Mouse (Mus musculus): ENCODE measurements around the gene Krtap14. TPM values are rescaled to one million over a fixed set of nuclear protein-coding genes. Genes with fewer than 3 reads are reported as not detected.
A peak's percentile ranks its signal among the peaks of the same experiment; 100 is the strongest.

Gene Krtap14
- polyA plus RNA-seq (2014; fragmentation: Nextera tagmentation; extraction: Ambion mirVana), result not detected in 2 replicates

GRCm38 (mm10) chr16:88826095-88826652, at the start of gene Krtap14:
Gene Krtap14 (minus strand): TSS chr16:88826145.
- Histone ChIP-seq H3K27me3 (ENCODE audit: control insufficient read depth, insufficient read depth, low read length) (no peaks in the 10 kb centered on the region), H3K4me2 (ENCODE audit: low read depth, severe bottlenecking) (no peak within 1 kb of the TSS), H3K4me1 (ENCODE audit: control insufficient read depth, insufficient read depth, low read length) (no peaks in the 10 kb centered on the region), H3K36me3 (ENCODE audit: control insufficient read depth, insufficient read depth, low read length) (no peaks in the 10 kb centered on the region), H3K9ac (ENCODE audit: low read length) (no peak within 1 kb of the TSS), H3K4me3 (ENCODE audit: low read depth, low read length) (no peak within 1 kb of the TSS), H3K9me3 (ENCODE audit: control insufficient read depth, low read length) (no peaks in the 10 kb centered on the region), H3K27ac (replicated peaks; ENCODE audit: low read depth, low read length) (no peak within 1 kb of the TSS)
- WGBS, result 43% methylated on average over 9 of the region's 9 CpGs
- DNase-seq (ENCODE audit: low spot score), result no peak
- no peak for ATAC-seq (ENCODE audit: insufficient number of reproducible peaks, low FRiP score, low TSS enrichment, low read depth)

GRCm38 (mm10) chr16:88874169-88874568, 48.2 kb upstream of the Krtap14 start, which contains the start of gene Krtap19-2:
Gene Krtap19-2 (minus strand): TSS chr16:88874269.
- 90% methylated on average over 3 of the region's 3 CpGs for WGBS

GRCm38 (mm10) chr16:88869311-88869710, 43.4 kb upstream of the Krtap14 start, which contains the start of gene Krtap19-1:
Gene Krtap19-1 (minus strand): TSS chr16:88869411.
- H3K9me3 ChIP-seq (ENCODE audit: control insufficient read depth, low read length), result no peaks in the 10 kb centered on the region
- ATAC-seq (ENCODE audit: insufficient number of reproducible peaks, low FRiP score, low TSS enrichment, low read depth) (no peak), DNase-seq (ENCODE audit: low spot score) (no peak)
- H3K9ac ChIP-seq (ENCODE audit: low read length), result no peak within 1 kb of the TSS
- H3K4me2 ChIP-seq (ENCODE audit: low read depth, severe bottlenecking), result no peak within 1 kb of the TSS
- H3K36me3 ChIP-seq (ENCODE audit: control insufficient read depth, insufficient read depth, low read length), result no peaks in the 10 kb centered on the region
- no peak within 1 kb of the TSS for H3K4me3 ChIP-seq (ENCODE audit: low read depth, low read length)
- no peak within 1 kb of the TSS for H3K27ac ChIP-seq (replicated peaks; ENCODE audit: low read depth, low read length)
- no peaks in the 10 kb centered on the region for H3K27me3 ChIP-seq (ENCODE audit: control insufficient read depth, insufficient read depth, low read length)
- no peaks in the 10 kb centered on the region for H3K4me1 ChIP-seq (ENCODE audit: control insufficient read depth, insufficient read depth, low read length)
- WGBS, result 88% methylated on average over 6 of the region's 6 CpGs

More at GRCm38 (mm10) chr16:88874169-88874568, 48.2 kb upstream of the Krtap14 start, which contains the start of gene Krtap19-2:
- Histone ChIP-seq H3K4me3 (ENCODE audit: low read depth, low read length) (no peak within 1 kb of the TSS), H3K36me3 (ENCODE audit: control insufficient read depth, insufficient read depth, low read length) (no peaks in the 10 kb centered on the region), H3K9me3 (ENCODE audit: control insufficient read depth, low read length) (no peaks in the 10 kb centered on the region), H3K9ac (ENCODE audit: low read length) (no peak within 1 kb of the TSS), H3K27ac (replicated peaks; ENCODE audit: low read depth, low read length) (no peak within 1 kb of the TSS), H3K27me3 (ENCODE audit: control insufficient read depth, insufficient read depth, low read length) (no peaks in the 10 kb centered on the region), H3K4me2 (ENCODE audit: low read depth, severe bottlenecking) (no peak within 1 kb of the TSS), H3K4me1 (ENCODE audit: control insufficient read depth, insufficient read depth, low read length) (no peaks in the 10 kb centered on the region)
- ATAC-seq (ENCODE audit: insufficient number of reproducible peaks, low FRiP score, low TSS enrichment, low read depth) (no peak), DNase-seq (ENCODE audit: low spot score) (no peak)

- Histone ChIP-seq H3K9ac (ENCODE audit: low read length) (no peak overlapping the region), H3K36me3 (ENCODE audit: control insufficient read depth, insufficient read depth, low read length) (no peaks in the 10 kb centered on the region), H3K27ac (replicated peaks; ENCODE audit: low read depth, low read length) (no peak overlapping the region), H3K4me3 (ENCODE audit: low read depth, low read length) (no peak overlapping the region), H3K9me3 (ENCODE audit: control insufficient read depth, low read length) (no peaks in the 10 kb centered on the region), H3K4me1 (ENCODE audit: control insufficient read depth, insufficient read depth, low read length) (no peaks in the 10 kb centered on the region), H3K4me2 (ENCODE audit: low read depth, severe bottlenecking) (no peak overlapping the region), H3K27me3 (ENCODE audit: control insufficient read depth, insufficient read depth, low read length) (no peaks in the 10 kb centered on the region)
- no peak for DNase-seq (ENCODE audit: low spot score)
- ATAC-seq (ENCODE audit: insufficient number of reproducible peaks, low FRiP score, low TSS enrichment, low read depth), result 0 out of 2 replicates have a peak, but pooled peaks have one; percentile 47
- WGBS, result 71% methylated on average over 4 of the region's 4 CpGs
Observed at GRCm38 (mm10) chr16:88864887-88865407, 39.0 kb upstream of the Krtap14 start.

- DNase-seq (ENCODE audit: low spot score) (peak; percentile 52), ATAC-seq (ENCODE audit: insufficient number of reproducible peaks, low FRiP score, low TSS enrichment, low read depth) (no peak)
- Histone ChIP-seq H3K4me2 (ENCODE audit: low read depth, severe bottlenecking) (no peak overlapping the region), H3K27me3 (ENCODE audit: control insufficient read depth, insufficient read depth, low read length) (no peaks in the 10 kb centered on the region), H3K4me1 (ENCODE audit: control insufficient read depth, insufficient read depth, low read length) (no peaks in the 10 kb centered on the region), H3K4me3 (ENCODE audit: low read depth, low read length) (no peak overlapping the region), H3K36me3 (ENCODE audit: control insufficient read depth, insufficient read depth, low read length) (no peaks in the 10 kb centered on the region), H3K9ac (ENCODE audit: low read length) (no peak overlapping the region), H3K27ac (replicated peaks; ENCODE audit: low read depth, low read length) (no peak overlapping the region), H3K9me3 (ENCODE audit: control insufficient read depth, low read length) (no peaks in the 10 kb centered on the region)
- WGBS, result 9% methylated on average over 5 of the region's 5 CpGs
Observed at GRCm38 (mm10) chr16:88851450-88851849, 25.5 kb upstream of the Krtap14 start.

GRCm38 (mm10) chr16:88848558-88848957, 22.6 kb upstream of the Krtap14 start:
- DNase-seq (ENCODE audit: low spot score), result no peak
- no peak overlapping the region for H3K4me2 ChIP-seq (ENCODE audit: low read depth, severe bottlenecking)
- H3K9me3 ChIP-seq (ENCODE audit: control insufficient read depth, low read length), result no peaks in the 10 kb centered on the region
- no peaks in the 10 kb centered on the region for H3K27me3 ChIP-seq (ENCODE audit: control insufficient read depth, insufficient read depth, low read length)
- 92% methylated on average over 4 of the region's 4 CpGs for WGBS
- ATAC-seq (ENCODE audit: insufficient number of reproducible peaks, low FRiP score, low TSS enrichment, low read depth), result no peak
- H3K36me3 ChIP-seq (ENCODE audit: control insufficient read depth, insufficient read depth, low read length), result no peaks in the 10 kb centered on the region
- no peak overlapping the region for H3K9ac ChIP-seq (ENCODE audit: low read length)
- no peaks in the 10 kb centered on the region for H3K4me1 ChIP-seq (ENCODE audit: control insufficient read depth, insufficient read depth, low read length)
- H3K4me3 ChIP-seq (ENCODE audit: low read depth, low read length), result no peak overlapping the region
- H3K27ac ChIP-seq (replicated peaks; ENCODE audit: low read depth, low read length), result no peak overlapping the region

GRCm38 (mm10) chr16:88847363-88847762, 21.4 kb upstream of the Krtap14 start:
- H3K27ac ChIP-seq (replicated peaks; ENCODE audit: low read depth, low read length), result no peak overlapping the region
- no peak for DNase-seq (ENCODE audit: low spot score)
- H3K4me1 ChIP-seq (ENCODE audit: control insufficient read depth, insufficient read depth, low read length), result no peaks in the 10 kb centered on the region
- H3K4me3 ChIP-seq (ENCODE audit: low read depth, low read length), result no peak overlapping the region
- H3K9me3 ChIP-seq (ENCODE audit: control insufficient read depth, low read length), result no peaks in the 10 kb centered on the region
- H3K27me3 ChIP-seq (ENCODE audit: control insufficient read depth, insufficient read depth, low read length), result no peaks in the 10 kb centered on the region
- ATAC-seq (ENCODE audit: insufficient number of reproducible peaks, low FRiP score, low TSS enrichment, low read depth), result no peak
- 97% methylated on average over 1 of the region's 1 CpGs for WGBS
- no peak overlapping the region for H3K9ac ChIP-seq (ENCODE audit: low read length)
- H3K4me2 ChIP-seq (ENCODE audit: low read depth, severe bottlenecking), result no peak overlapping the region
- no peaks in the 10 kb centered on the region for H3K36me3 ChIP-seq (ENCODE audit: control insufficient read depth, insufficient read depth, low read length)

GRCm38 (mm10) chr16:88826978-88827377, 1.0 kb upstream of the Krtap14 start:
- no peaks in the 10 kb centered on the region for H3K9me3 ChIP-seq (ENCODE audit: control insufficient read depth, low read length)
- DNase-seq (ENCODE audit: low spot score), result peak; percentile 24
- H3K9ac ChIP-seq (ENCODE audit: low read length), result no peak overlapping the region
- no peaks in the 10 kb centered on the region for H3K4me1 ChIP-seq (ENCODE audit: control insufficient read depth, insufficient read depth, low read length)
- ATAC-seq (ENCODE audit: insufficient number of reproducible peaks, low FRiP score, low TSS enrichment, low read depth), result no peak
- no peak overlapping the region for H3K4me2 ChIP-seq (ENCODE audit: low read depth, severe bottlenecking)
- H3K4me3 ChIP-seq (ENCODE audit: low read depth, low read length), result no peak overlapping the region
- H3K27me3 ChIP-seq (ENCODE audit: control insufficient read depth, insufficient read depth, low read length), result no peaks in the 10 kb centered on the region
- 11% methylated on average over 3 of the region's 3 CpGs for WGBS
- H3K27ac ChIP-seq (replicated peaks; ENCODE audit: low read depth, low read length), result no peak overlapping the region
- no peaks in the 10 kb centered on the region for H3K36me3 ChIP-seq (ENCODE audit: control insufficient read depth, insufficient read depth, low read length)
